Mouse (Mus musculus): ENCODE measurements at regions not wholly inside any gene's neighbourhood (a gene's known extent, or its start where the extent isn't known, plus 50 kb on each side); places are given as distances from the start of the nearest gene placed in this dataset.
"Not testable (repeated sequence)": the region's sequence is repeated elsewhere in the genome, so short reads cannot be mapped to it uniquely, and the experiment has no call there.

GRCm38 (mm10) chr8:39218716-39219115 lies 1456.2 kb upstream of the Adam24 start:
- no peak for DNase-seq (ENCODE audit: low read depth)

GRCm38 (mm10) chr8:39227239-39227638 lies 1447.6 kb upstream of the Adam24 start:
- DNase-seq (ENCODE audit: low read depth): no peak

GRCm38 (mm10) chr8:39268970-39269497 lies 1405.8 kb upstream of the Adam24 start:
- DNase-seq (ENCODE audit: low read depth): no peak

GRCm38 (mm10) chr8:39297548-39298306 lies 1377.2 kb upstream of the Adam24 start:
- DNase-seq (ENCODE audit: low read depth): no peak

GRCm38 (mm10) chr8:39303742-39304336 lies 1371.0 kb upstream of the Adam24 start:
- no peak for DNase-seq (ENCODE audit: low read depth)

- no peak for DNase-seq (ENCODE audit: low read depth)
These were observed 1361.0 kb upstream of the Adam24 start for GRCm38 (mm10) chr8:39313854-39314253.

- no peak for DNase-seq (ENCODE audit: low read depth)
These were observed 1359.2 kb upstream of the Adam24 start for GRCm38 (mm10) chr8:39315521-39316233.

GRCm38 (mm10) chr8:39316234-39316568 lies 1358.7 kb upstream of the Adam24 start:
- no peak for DNase-seq (ENCODE audit: low read depth)

- DNase-seq (ENCODE audit: low read depth): no peak
These were observed 1345.5 kb upstream of the Adam24 start for GRCm38 (mm10) chr8:39329378-39329777.

- DNase-seq (ENCODE audit: low read depth): no peak
These were observed 1330.1 kb upstream of the Adam24 start for GRCm38 (mm10) chr8:39344731-39345130.

GRCm38 (mm10) chr8:39346471-39346870 lies 1328.4 kb upstream of the Adam24 start:
- DNase-seq (ENCODE audit: low read depth): no peak

GRCm38 (mm10) chr8:39348956-39349355 lies 1325.9 kb upstream of the Adam24 start:
- DNase-seq (ENCODE audit: low read depth): peak; percentile 3

- DNase-seq (ENCODE audit: low read depth): no peak
These were observed 1319.5 kb upstream of the Adam24 start for GRCm38 (mm10) chr8:39355412-39355811.

GRCm38 (mm10) chr8:39357111-39357510 lies 1317.8 kb upstream of the Adam24 start:
- no peak for DNase-seq (ENCODE audit: low read depth)

- no peak for DNase-seq (ENCODE audit: low read depth)
These were observed 1317.0 kb upstream of the Adam24 start for GRCm38 (mm10) chr8:39357865-39358264.

GRCm38 (mm10) chr8:39366346-39366745 lies 1308.5 kb upstream of the Adam24 start:
- DNase-seq (ENCODE audit: low read depth): not testable (repeated sequence)

All from 416B (cell line).